Mouse (Mus musculus) spleen, postnatal 4 days (tissue): Measurements from ENCODE around the gene Wdr77.
"Not testable (repeated sequence)": the region's sequence is repeated elsewhere in the genome, so short reads cannot be mapped to it uniquely, and the experiment has no call there.

Experiments
- DNase-seq, 2 experiments: peaks; one replicate each; pipeline ENCODE4 v3.0.0; 2022; ENCODE audit warnings: low spot score in 2 of 2

Gene Wdr77

GRCm38 (mm10) chr3:105951348-105951747, 7.8 kb upstream of the Wdr77 start:
- DNase-seq = no peak

DNA sequence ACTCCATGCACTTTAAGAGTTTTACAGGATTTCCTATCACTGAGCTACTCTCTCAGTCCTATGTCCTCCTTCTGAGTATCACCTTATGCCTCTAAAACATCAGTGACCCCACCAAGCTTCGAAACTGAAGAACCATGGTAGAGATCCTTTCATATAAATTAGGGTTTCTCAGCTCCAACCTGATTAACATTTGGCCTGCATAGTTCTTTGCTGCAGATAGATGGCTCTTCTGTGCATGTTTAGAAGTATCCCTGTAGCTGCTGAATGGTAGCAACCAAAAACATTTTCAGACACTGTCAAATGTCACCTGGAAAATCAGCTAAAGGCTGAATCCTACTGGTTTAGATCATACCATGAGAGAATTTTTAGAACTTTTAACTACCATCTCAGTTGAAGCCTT, 1.9 kb upstream of the Wdr77 start:
- no peak for DNase-seq

- no peak for DNase-seq
Measured at GRCm38 (mm10) chr3:105958204-105958603, 965 bp upstream of the Wdr77 start.

- DNase-seq = no peak
Measured at GRCm38 (mm10) chr3:105959585-105959984, 416 bp downstream of the Wdr77 start.

DNA sequence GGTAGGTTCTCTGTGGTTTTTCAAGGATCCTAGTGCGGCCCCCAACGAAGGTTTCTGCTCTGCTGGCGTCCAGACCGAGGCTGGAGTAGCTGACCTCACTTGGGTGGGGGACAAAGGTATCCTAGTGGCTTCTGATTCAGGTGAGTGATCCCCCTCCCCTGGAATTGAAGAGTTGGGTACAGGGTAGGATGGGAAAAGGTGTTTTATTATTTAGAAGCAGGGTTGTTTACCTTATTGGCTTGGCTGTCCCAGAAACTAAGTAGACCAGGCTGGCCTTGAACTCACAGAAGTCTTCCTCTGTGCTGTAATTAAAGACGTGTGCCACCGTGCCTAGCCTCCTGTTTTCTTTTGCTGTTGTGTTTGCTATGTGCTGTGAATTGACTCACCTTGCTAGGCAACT, 830 bp downstream of the Wdr77 start, which contains the start of gene Atp5f1:
Gene Atp5f1, minus strand, starts transcription at position 101 of the 400 bp plus-strand sequence.
- DNase-seq = no peak

DNA sequence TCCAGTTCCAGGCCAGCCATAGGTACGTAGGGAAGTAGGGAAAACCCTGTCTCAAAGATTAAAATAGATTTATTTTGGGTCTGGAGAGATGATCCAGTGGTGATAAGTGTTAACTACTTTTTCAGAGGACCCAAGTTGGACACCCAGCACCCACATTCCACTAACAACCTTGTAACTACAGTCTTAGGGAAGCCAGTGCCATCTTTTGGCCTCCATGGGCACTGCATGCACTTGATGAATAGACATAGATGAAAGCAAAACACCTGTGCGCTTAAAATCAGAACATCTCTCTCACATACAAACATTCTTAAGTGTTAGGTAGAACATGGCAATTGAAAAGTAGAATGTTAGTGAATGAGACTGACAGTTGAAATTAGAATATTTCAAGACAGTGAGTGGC, 1.5 kb downstream of the Wdr77 start:
- no peak for DNase-seq

GRCm38 (mm10) chr3:105971831-105972446, 12.8 kb downstream of the Wdr77 start:
- no peak for DNase-seq

DNA sequence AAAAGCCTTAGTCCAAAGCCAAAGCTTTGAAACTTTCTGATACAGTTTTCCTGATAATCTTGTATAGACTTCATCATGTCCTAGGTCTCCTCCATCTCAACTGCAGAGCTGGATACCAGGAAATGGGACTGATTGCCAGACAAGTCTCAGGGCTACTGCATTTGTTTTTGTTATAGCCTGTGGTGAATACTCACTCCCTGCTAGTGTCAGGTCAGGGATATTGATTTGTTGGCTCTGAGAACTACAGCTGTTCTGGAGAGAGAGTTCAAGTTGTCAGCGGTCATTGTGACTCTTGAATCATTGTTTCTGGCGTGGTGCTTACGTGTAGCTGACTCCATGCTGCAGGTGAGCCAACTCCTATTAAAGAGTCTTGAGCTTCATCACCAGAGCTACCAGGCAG, 14.2 kb downstream of the Wdr77 start, which contains the start of gene Ovgp1:
Gene Ovgp1, plus strand, starts transcription at position 301 of the 400 bp plus-strand sequence.
- no peak for DNase-seq

GRCm38 (mm10) chr3:105974174-105974573, 15.0 kb downstream of the Wdr77 start:
- DNase-seq = no peak

DNA sequence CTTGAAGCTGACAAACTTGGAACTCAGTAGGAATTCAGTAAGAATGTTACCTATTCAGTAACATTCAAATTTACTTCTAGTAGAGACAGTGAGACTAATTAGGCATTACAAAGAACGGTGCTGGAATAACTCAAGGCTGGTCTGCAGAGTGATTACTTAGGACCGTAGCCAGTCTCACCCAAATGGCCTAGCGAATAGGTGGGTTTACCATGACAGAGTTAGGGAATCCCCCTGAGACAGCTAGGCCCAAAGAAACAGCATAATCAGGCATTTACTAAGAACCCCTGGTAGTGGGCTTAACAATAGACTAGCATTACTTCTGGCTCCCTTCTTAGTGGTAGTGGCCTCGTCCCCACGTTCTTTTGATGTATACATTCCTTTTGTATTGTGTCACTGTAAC, 30.4 kb downstream of the Wdr77 start:
- not testable (repeated sequence) for DNase-seq

GRCm38 (mm10) chr3:105991653-105992283, 32.6 kb downstream of the Wdr77 start:
- peak; percentile 37 to 78 for DNase-seq

GRCm38 (mm10) chr3:105994730-105995129, 35.6 kb downstream of the Wdr77 start:
- no peak for DNase-seq

GRCm38 (mm10) chr3:106000707-106001375, 41.7 kb downstream of the Wdr77 start:
- DNase-seq = no peak

GRCm38 (mm10) chr3:106001416-106002370, 42.5 kb downstream of the Wdr77 start:
- DNase-seq = no peak

- not testable (repeated sequence) for DNase-seq
Measured at GRCm38 (mm10) chr3:106003360-106003759, 44.2 kb downstream of the Wdr77 start.

DNA sequence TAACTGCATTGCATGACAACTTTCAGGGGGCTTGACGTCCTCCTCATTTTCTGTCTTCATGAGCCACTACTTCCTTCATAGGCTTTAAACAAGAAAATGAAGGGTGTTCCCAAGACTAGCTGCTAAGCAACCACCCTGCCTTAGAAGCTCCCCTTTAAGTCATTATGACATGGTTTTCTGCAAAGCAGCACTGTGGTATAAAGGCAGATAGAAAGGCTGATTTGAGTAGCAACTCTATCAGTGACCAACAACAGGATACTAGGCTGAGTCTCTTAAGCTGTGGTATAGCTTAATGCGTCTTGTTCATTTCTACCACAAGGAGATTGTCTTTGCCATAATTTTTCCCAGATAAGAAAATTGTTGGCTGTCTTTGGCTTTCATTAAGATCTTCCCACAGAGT, 55.4 kb downstream of the Wdr77 start, which contains the start of gene Pifo:
Gene Pifo, minus strand, starts transcription at position 101 of the 400 bp plus-strand sequence.
- no peak for DNase-seq
